Mouse (Mus musculus): Measurements from ENCODE around the gene Trim25. TPM values are rescaled to one million over a fixed set of nuclear protein-coding genes. Genes with fewer than 3 reads are reported as not detected.

Trim25 gene
- total and polyA plus RNA-seq, 2 experiments from 2014 or later = 7.8 to 16.1 TPM

DNA sequence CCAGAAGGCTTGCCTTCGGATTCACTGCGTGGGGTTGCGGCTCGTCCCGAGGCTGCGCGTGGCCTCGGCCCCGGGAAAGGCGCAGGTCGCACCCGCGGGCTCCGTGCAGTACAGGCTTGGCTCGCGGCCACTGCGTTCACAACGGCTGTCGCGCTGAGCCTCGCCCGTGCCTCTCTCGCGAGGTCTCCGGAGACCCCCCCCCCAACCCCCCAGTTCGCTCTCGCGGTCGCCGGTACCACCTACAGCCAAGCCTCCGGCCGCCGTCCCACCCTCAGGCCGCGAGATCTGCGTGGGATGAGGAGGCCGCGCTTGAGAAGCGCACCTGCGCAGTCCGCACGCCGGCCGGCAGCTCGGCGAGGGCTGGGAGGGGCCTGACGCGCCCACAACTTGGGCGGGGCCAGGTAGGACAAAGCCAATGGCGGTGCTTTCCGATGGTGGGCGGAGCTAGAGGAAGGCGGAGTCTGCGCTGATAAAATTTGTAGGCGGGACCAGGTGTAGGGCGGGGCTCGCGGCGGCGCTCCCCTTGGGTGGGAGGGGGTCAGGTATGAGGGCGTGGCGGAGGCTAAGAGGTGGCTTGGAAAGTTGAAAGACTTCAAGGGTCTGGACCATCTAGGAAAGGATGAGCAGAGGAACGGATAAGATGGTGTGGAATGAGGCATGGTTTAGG, 61.4 kb downstream of the Trim25 start:
- Histone ChIP-seq H3K4me3 (ENCODE audit: low read depth, low read length) (peak overlapping the region; percentile 73), H3K27ac (ENCODE audit: low read depth) (peak overlapping the region; percentile 88), H3K27me3 (ENCODE audit: control insufficient read depth, insufficient read depth, low read length) (no peaks in the 10 kb centered on the region), H3K9me3 (replicated peaks; ENCODE audit: control insufficient read depth, low read length) (no peaks in the 10 kb centered on the region), H3K9ac (replicated peaks; ENCODE audit: low read depth, low read length) (peak overlapping the region; percentile 86), H3K4me1 (ENCODE audit: control insufficient read depth, insufficient read depth) (peaks cover 23% of the 10 kb centered on the region), H3K36me3 (replicated peaks; ENCODE audit: control insufficient read depth, insufficient read depth, low read length) (no peaks in the 10 kb centered on the region), H3K4me2 (ENCODE audit: low read depth, low read length) (peak overlapping the region; percentile 85)
- no peak for TF ChIP-seq CTCF (IDR thresholded peaks at IDR 0.05; ENCODE audit: low read depth)
- TF ChIP-seq EP300 (IDR thresholded peaks at IDR 0.05; ENCODE audit: low read depth) = peak; percentile 82; the same call in 1 of the 2 replicates
- WGBS = under 1% methylated on average over 53 of the region's 63 CpGs
- DNase-seq (ENCODE audit: low spot score) (peak; percentile 86), ATAC-seq (ENCODE audit: insufficient read depth, low read depth) (peak; percentile 90)

DNA sequence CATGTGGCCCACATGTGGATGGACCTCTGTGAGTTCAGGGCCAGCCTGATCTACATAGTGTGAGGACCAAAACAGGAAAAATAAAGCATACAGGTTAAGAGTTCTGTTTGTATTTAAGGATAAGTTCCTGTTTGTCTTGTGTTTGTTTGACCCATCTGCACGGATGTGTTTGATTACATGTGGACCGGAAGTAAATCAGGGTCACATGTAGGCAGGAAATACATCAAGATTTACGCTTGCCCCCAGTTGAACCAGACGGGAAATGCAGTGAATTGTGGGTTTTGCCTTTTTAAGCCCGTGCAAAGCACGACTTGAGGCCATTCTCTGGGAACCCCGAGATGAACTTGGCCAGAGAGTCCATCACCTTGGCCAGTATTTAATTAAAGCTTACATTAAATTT, 62.2 kb downstream of the Trim25 start:
- no peak overlapping the region for H3K4me3 ChIP-seq (ENCODE audit: low read depth, low read length)
- no peak for ATAC-seq (ENCODE audit: insufficient read depth, low read depth)
- H3K9me3 ChIP-seq (replicated peaks; ENCODE audit: control insufficient read depth, low read length) = no peaks in the 10 kb centered on the region
- DNase-seq (ENCODE audit: low spot score) = no peak
- H3K4me1 ChIP-seq (ENCODE audit: control insufficient read depth, insufficient read depth) = peaks cover 16% of the 10 kb centered on the region
- no peak for TF ChIP-seq CTCF (IDR thresholded peaks at IDR 0.05; ENCODE audit: low read depth)
- no peak for TF ChIP-seq EP300 (IDR thresholded peaks at IDR 0.05; ENCODE audit: low read depth)
- 68% methylated on average over 7 of the region's 7 CpGs for WGBS
- H3K4me2 ChIP-seq (ENCODE audit: low read depth, low read length) = no peak overlapping the region
- H3K9ac ChIP-seq (replicated peaks; ENCODE audit: low read depth, low read length) = no peak overlapping the region
- H3K27ac ChIP-seq (ENCODE audit: low read depth) = no peak overlapping the region
- H3K36me3 ChIP-seq (replicated peaks; ENCODE audit: control insufficient read depth, insufficient read depth, low read length) = no peaks in the 10 kb centered on the region
- H3K27me3 ChIP-seq (ENCODE audit: control insufficient read depth, insufficient read depth, low read length) = no peaks in the 10 kb centered on the region

DNA sequence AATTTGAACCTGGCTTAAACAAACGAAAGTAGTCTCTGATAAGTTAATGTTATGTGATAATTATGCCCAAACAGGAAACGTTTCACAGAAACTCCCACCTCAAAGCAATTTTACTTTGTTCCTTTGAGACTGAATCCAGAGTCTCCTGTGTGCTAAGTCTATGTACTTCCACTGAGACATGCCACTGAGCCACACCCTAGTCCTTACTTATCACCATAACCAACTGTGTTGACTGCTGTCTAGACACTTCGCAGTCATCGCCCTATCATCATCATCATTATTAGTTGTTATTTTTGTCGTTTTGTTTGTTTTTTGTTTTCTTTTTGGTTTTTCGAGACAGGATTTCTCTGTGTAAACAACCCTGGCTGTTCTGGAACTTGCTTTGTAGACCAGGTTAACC, 65.1 kb downstream of the Trim25 start:
- H3K9ac ChIP-seq (replicated peaks; ENCODE audit: low read depth, low read length) = no peak overlapping the region
- H3K36me3 ChIP-seq (replicated peaks; ENCODE audit: control insufficient read depth, insufficient read depth, low read length) = no peaks in the 10 kb centered on the region
- no peak for TF ChIP-seq CTCF (IDR thresholded peaks at IDR 0.05; ENCODE audit: low read depth)
- TF ChIP-seq EP300 (IDR thresholded peaks at IDR 0.05; ENCODE audit: low read depth) = no peak
- no peaks in the 10 kb centered on the region for H3K9me3 ChIP-seq (replicated peaks; ENCODE audit: control insufficient read depth, low read length)
- no peaks in the 10 kb centered on the region for H3K27me3 ChIP-seq (ENCODE audit: control insufficient read depth, insufficient read depth, low read length)
- H3K4me1 ChIP-seq (ENCODE audit: control insufficient read depth, insufficient read depth) = peaks cover 13% of the 10 kb centered on the region
- 68% methylated on average over 6 of the region's 6 CpGs for WGBS
- H3K4me2 ChIP-seq (ENCODE audit: low read depth, low read length) = no peak overlapping the region
- DNase-seq (ENCODE audit: low spot score) (no peak), ATAC-seq (ENCODE audit: insufficient read depth, low read depth) (no peak)
- H3K4me3 ChIP-seq (ENCODE audit: low read depth, low read length) = no peak overlapping the region
- no peak overlapping the region for H3K27ac ChIP-seq (ENCODE audit: low read depth)

DNA sequence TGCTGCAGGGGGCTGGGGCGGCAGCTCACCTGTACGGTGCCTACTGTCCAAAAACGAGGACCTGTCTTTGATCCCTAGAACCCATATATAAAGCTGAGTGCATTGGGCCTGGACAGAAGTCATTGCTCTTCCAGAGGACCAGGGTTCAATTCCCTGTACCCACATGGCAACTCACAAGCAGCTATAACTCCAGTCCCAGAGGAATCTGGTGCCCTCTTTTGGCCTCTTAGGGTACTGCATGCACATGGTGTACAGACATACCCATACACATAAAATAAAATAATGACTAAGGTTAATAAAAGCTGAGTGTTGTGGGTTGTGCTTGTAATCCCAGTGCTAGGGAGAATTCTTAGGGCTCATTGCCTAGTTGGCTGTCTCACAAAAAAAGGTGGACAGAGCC, 66.1 kb downstream of the Trim25 start:
- Histone ChIP-seq H3K36me3 (replicated peaks; ENCODE audit: control insufficient read depth, insufficient read depth, low read length) (no peaks in the 10 kb centered on the region), H3K27me3 (ENCODE audit: control insufficient read depth, insufficient read depth, low read length) (no peaks in the 10 kb centered on the region), H3K9me3 (replicated peaks; ENCODE audit: control insufficient read depth, low read length) (no peaks in the 10 kb centered on the region), H3K4me2 (ENCODE audit: low read depth, low read length) (no peak overlapping the region), H3K4me1 (ENCODE audit: control insufficient read depth, insufficient read depth) (peaks cover 10% of the 10 kb centered on the region; the same call in 1 of the 2 replicates), H3K4me3 (ENCODE audit: low read depth, low read length) (no peak overlapping the region), H3K9ac (replicated peaks; ENCODE audit: low read depth, low read length) (no peak overlapping the region), H3K27ac (ENCODE audit: low read depth) (no peak overlapping the region)
- no peak for TF ChIP-seq EP300 (IDR thresholded peaks at IDR 0.05; ENCODE audit: low read depth)
- peak; percentile 35 for TF ChIP-seq CTCF (IDR thresholded peaks at IDR 0.05; ENCODE audit: low read depth)
- DNase-seq (ENCODE audit: low spot score) = no peak
- 92% methylated on average over 3 of the region's 3 CpGs for WGBS
- no peak for ATAC-seq (ENCODE audit: insufficient read depth, low read depth)

DNA sequence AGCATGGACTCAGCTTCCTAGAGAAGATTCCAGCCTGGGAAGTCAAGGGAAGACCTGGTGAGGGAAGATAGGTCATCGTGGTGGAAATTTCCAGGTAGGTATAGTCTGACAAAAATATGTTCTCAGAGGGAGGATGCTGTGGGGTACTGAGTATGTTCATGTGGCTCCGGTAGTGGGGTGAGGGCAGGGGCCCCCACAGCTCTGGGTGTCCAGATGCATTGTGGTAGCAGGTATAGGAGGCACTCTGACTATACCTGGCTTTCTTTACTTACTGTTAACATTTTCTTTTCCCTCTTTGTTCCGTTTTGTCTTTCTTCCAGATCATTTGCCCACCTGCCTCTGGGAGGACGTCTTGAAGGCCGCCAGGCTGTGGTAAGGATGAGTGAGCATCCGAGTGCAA, 67.0 kb downstream of the Trim25 start:
- peak overlapping the region; percentile 20; the same call in 1 of the 2 replicates for H3K27ac ChIP-seq (ENCODE audit: low read depth)
- no peak for DNase-seq (ENCODE audit: low spot score)
- TF ChIP-seq EP300 (IDR thresholded peaks at IDR 0.05; ENCODE audit: low read depth) (no peak), CTCF (IDR thresholded peaks at IDR 0.05; ENCODE audit: low read depth) (no peak)
- WGBS = 83% methylated on average over 6 of the region's 6 CpGs
- no peaks in the 10 kb centered on the region for H3K9me3 ChIP-seq (replicated peaks; ENCODE audit: control insufficient read depth, low read length)
- H3K36me3 ChIP-seq (replicated peaks; ENCODE audit: control insufficient read depth, insufficient read depth, low read length) = no peaks in the 10 kb centered on the region
- H3K27me3 ChIP-seq (ENCODE audit: control insufficient read depth, insufficient read depth, low read length) = no peaks in the 10 kb centered on the region
- no peak overlapping the region; the same call in 1 of the 2 replicates for H3K9ac ChIP-seq (replicated peaks; ENCODE audit: low read depth, low read length)
- ATAC-seq (ENCODE audit: insufficient read depth, low read depth) = no peak
- H3K4me2 ChIP-seq (ENCODE audit: low read depth, low read length) = no peak overlapping the region; the same call in 1 of the 2 replicates
- H3K4me3 ChIP-seq (ENCODE audit: low read depth, low read length) = peak overlapping the region; percentile 14; the same call in 1 of the 2 replicates
- peaks cover 10% of the 10 kb centered on the region; the same call in 1 of the 2 replicates for H3K4me1 ChIP-seq (ENCODE audit: control insufficient read depth, insufficient read depth)

Data from heart, postnatal 0 days (tissue).